22 mouse cellular contexts compared by ENCODE assay signal in genomic region chr14:106044274-106044673, GRCm38 (mm10).
A peak's percentile ranks its signal among the peaks of the same experiment; 100 is the strongest.
DNase-seq lines count a peak whose midpoint lies in the region; ATAC-seq and TF ChIP-seq lines count a peak whose summit lies in the region.
"Had no signal": no experiment of that assay in that cellular context is flagged by ENCODE, and none has a peak within 500 bp of the region (broad histone marks: within the 10 kb centered on the region; RNA-seq: fewer than 3 reads in every experiment).

No protein-coding gene starts in this region.

- H3K4me2 ChIP-seq in midbrain, embryonic 14.5 days (ENCODE audit: low read length): no peak overlapping the region
- H3K4me2 ChIP-seq: embryonic facial prominence, embryonic 15.5 days; forebrain, embryonic 12.5 days; heart, embryonic 12.5 days; hindbrain, embryonic 13.5 days had no signal

- no peaks in the 10 kb centered on the region for H3K27me3 ChIP-seq in midbrain, embryonic 14.5 days (ENCODE audit: control insufficient read depth, insufficient read depth, low read length)
- H3K27me3 ChIP-seq in heart, adult 2 months (ENCODE audit: control insufficient read depth, insufficient read depth, low read length): no peaks in the 10 kb centered on the region
- H3K27me3 ChIP-seq: embryonic facial prominence, embryonic 15.5 days; forebrain, embryonic 12.5 days; heart, embryonic 12.5 days; hindbrain, embryonic 13.5 days had no signal

- 77% methylated on average over 1 of the region's 1 CpGs for WGBS in midbrain, embryonic 14.5 days
- WGBS in heart, adult 2 months: 87% methylated on average over 1 of the region's 1 CpGs

- no peaks in the 10 kb centered on the region for H3K36me3 ChIP-seq in midbrain, embryonic 14.5 days (ENCODE audit: control insufficient read depth, insufficient read depth, low read length)
- H3K36me3 ChIP-seq in heart, adult 2 months (ENCODE audit: control insufficient read depth, insufficient read depth, low read length): no peaks in the 10 kb centered on the region
- H3K36me3 ChIP-seq: embryonic facial prominence, embryonic 15.5 days; forebrain, embryonic 12.5 days; G1E; heart, embryonic 12.5 days; hindbrain, embryonic 13.5 days had no signal

- no peaks in the 10 kb centered on the region for H3K9me3 ChIP-seq in midbrain, embryonic 14.5 days (ENCODE audit: control insufficient read depth, low read length)
- H3K9me3 ChIP-seq: embryonic facial prominence, embryonic 15.5 days; forebrain, embryonic 12.5 days; hindbrain, embryonic 13.5 days had no signal

- no peaks in the 10 kb centered on the region for H3K4me1 ChIP-seq in brown adipose tissue, adult 24 weeks (ENCODE audit: control insufficient read depth, insufficient read depth, insufficient read length, low read length)
- no peaks in the 10 kb centered on the region for H3K4me1 ChIP-seq in midbrain, embryonic 14.5 days (ENCODE audit: control insufficient read depth, insufficient read depth, low read length)
- no peaks in the 10 kb centered on the region; the same call in 1 of the 2 replicates for H3K4me1 ChIP-seq in heart, adult 2 months (ENCODE audit: control insufficient read depth, insufficient read depth, low read length)
- H3K4me1 ChIP-seq: embryonic facial prominence, embryonic 15.5 days; forebrain, embryonic 12.5 days; heart, embryonic 12.5 days; hindbrain, embryonic 13.5 days had no signal

- H3K27ac ChIP-seq in brown adipose tissue, adult 24 weeks (replicated peaks; ENCODE audit: low read depth, low read length): 0 out of 2 replicates have a peak overlapping the region, but pooled peaks have one; percentile 39
- H3K27ac ChIP-seq in midbrain, embryonic 14.5 days (replicated peaks; ENCODE audit: low read depth, low read length): no peak overlapping the region
- H3K27ac ChIP-seq in heart, adult 2 months: no peak overlapping the region
- H3K27ac ChIP-seq: embryonic facial prominence, embryonic 15.5 days; forebrain, embryonic 12.5 days; hindbrain, embryonic 13.5 days; hindbrain, postnatal 0 days had no signal

- TF ChIP-seq CTCF in heart, adult 2 months (IDR thresholded peaks at IDR 0.05): no peak

- no peak overlapping the region for H3K9ac ChIP-seq in midbrain, embryonic 14.5 days (replicated peaks; ENCODE audit: low read length)
- no peak overlapping the region for H3K9ac ChIP-seq in heart, adult 2 months (ENCODE audit: low read depth, low read length)
- H3K9ac ChIP-seq: embryonic facial prominence, embryonic 15.5 days; forebrain, embryonic 12.5 days; heart, embryonic 12.5 days; hindbrain, embryonic 13.5 days had no signal

- ATAC-seq in hematopoietic stem cell, adult 5-6 weeks (replicated peaks in 1 of 2; ENCODE audit: insufficient read depth in 1 of 2, low FRiP score in 2 of 2, low TSS enrichment in 1 of 2, low read depth in 1 of 2, poor library complexity in 2 of 2, severe bottlenecking in 2 of 2): peak; percentile 27 to 72; a peak in 1 of 4 replicates
- ATAC-seq in midbrain, embryonic 14.5 days (ENCODE audit: low FRiP score, low TSS enrichment): no peak
- ATAC-seq: CD4-positive, CD25-positive, alpha-beta regulatory T cell, adult 4 months; forebrain, embryonic 16.5 days; hindbrain, postnatal 0 days had no signal

- no peak for TF ChIP-seq EP300 in heart, adult 2 months (IDR thresholded peaks at IDR 0.05; ENCODE audit: insufficient read depth, low read depth, low read length)

- no peak for TF ChIP-seq POLR2A in heart, adult 2 months (IDR thresholded peaks at IDR 0.05; ENCODE audit: insufficient read depth, low read depth, low read length)

- no peaks in the 10 kb centered on the region for H3K79me2 ChIP-seq in heart, adult 2 months (replicated peaks; ENCODE audit: control insufficient read depth, insufficient read depth, low read length)

- no peak overlapping the region for H3K4me3 ChIP-seq in brown adipose tissue, adult 24 weeks (ENCODE audit: insufficient read depth, low read depth, low read length)
- H3K4me3 ChIP-seq in midbrain, embryonic 14.5 days (replicated peaks; ENCODE audit: low read depth, low read length): no peak overlapping the region
- H3K4me3 ChIP-seq in heart, adult 2 months: no peak overlapping the region
- H3K4me3 ChIP-seq: embryonic facial prominence, embryonic 15.5 days; erythroblast, embryonic 14.5 days; forebrain, embryonic 12.5 days; heart, embryonic 12.5 days; hindbrain, embryonic 13.5 days had no signal

- peak; percentile 12 for DNase-seq in adipocyte (ENCODE audit: low spot score)
- no peak for DNase-seq in midbrain, embryonic 14.5 days
- DNase-seq in heart, adult 2 months: no peak
- no peak for DNase-seq in cerebellum, adult 11 months
- DNase-seq: adrenal gland, postnatal 10 days; B cell, adult 2 months; cerebellum, adult 2 months; cerebellum, postnatal 10 days; embryo, embryonic 11 days; gastrocnemius, postnatal 10 days; heart, postnatal 4 days had no signal

- intact Hi-C loops in heart, adult 2 months (cut with DNase I): no loop called here
